Mouse (Mus musculus): Measurements from ENCODE around the gene Vat1.
"Not testable (repeated sequence)": the region's sequence is repeated elsewhere in the genome, so short reads cannot be mapped to it uniquely, and the experiment has no call there.

Gene Vat1

GRCm38 (mm10) chr11:101442127-101442693 lies 23.8 kb downstream of the Vat1 start, which contains the start of gene Rpl27:
Rpl27 (plus strand) TSS chr11:101442298.
- DNase-seq (ENCODE audit: low read depth) = peak; percentile 100

DNA sequence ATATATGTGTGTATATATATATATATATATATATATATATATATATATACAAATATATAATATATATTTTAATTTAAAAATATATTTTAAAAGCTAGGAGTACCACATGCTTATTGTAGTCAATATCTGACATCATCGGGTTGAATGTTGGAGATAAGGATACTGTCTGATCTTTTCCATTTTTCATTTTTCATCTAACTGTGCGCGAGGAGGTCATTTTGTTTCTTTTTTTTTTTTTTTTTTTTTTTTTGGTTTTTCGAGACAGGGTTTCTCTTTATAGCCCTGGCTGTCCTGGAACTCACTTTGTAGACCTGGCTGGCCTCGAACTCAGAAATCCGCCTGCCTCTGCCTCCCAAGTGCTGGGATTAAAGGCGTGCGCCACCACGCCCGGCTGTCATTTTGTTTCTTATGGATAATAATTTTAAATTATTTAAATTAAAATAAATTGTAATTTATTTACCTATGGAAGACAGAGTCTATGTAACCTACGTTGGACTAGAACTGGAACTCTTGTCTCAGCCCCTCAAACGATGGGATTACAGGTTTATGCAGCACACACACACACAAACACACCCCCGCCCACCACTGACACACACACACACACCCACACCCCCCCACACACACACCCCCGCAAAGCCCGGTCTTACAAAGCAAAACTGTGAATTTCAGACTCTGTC lies 24.4 kb downstream of the Vat1 start:
- not testable (repeated sequence) for DNase-seq (ENCODE audit: low read depth)

DNA sequence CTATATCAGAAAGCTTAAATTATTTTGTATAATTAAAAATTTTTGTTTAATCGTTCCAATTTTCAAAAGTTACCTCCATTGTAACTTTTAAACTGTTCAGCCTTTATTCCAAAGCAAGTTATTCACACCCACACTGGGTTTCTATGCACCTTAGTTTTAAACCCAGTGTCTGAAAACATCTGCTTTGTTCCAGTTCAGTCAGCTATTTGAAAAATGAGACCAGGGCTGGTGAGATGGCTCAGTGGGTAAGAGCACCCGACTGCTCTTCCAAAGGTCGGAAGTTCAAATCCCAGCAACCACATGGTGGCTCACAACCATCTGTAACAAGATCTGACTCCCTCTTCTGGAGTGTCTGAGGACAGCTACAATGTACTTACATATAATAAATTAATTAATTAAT lies 28.0 kb downstream of the Vat1 start:
- DNase-seq (ENCODE audit: low read depth) = not testable (repeated sequence)

DNA sequence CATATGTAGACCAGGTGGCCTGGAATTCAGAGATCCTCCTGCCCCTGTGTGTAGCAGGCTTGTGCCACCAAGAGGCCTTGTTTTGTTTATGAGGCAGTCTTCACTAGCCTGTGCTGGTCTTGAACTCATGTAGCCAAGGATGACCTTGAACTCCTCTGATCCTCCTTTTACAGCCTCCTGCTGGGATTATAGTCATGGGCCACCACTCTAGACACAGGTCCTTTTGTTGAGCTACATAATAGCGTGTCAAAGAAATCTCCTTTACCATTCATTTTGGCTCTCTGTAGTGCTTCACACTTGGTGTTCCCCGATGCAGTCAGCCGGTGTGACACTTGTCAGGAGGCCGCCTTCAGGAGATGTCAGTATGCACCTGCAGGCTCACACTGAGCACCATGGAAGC lies 29.1 kb downstream of the Vat1 start:
- DNase-seq (ENCODE audit: low read depth) = no peak

GRCm38 (mm10) chr11:101435831-101436230 lies 30.2 kb downstream of the Vat1 start:
- DNase-seq (ENCODE audit: low read depth) = no peak

- DNase-seq (ENCODE audit: low read depth) = no peak
These were observed 32.6 kb downstream of the Vat1 start for GRCm38 (mm10) chr11:101433396-101433795.

- no peak for DNase-seq (ENCODE audit: low read depth)
These were observed 34.7 kb downstream of the Vat1 start for GRCm38 (mm10) chr11:101431327-101431726.

DNA sequence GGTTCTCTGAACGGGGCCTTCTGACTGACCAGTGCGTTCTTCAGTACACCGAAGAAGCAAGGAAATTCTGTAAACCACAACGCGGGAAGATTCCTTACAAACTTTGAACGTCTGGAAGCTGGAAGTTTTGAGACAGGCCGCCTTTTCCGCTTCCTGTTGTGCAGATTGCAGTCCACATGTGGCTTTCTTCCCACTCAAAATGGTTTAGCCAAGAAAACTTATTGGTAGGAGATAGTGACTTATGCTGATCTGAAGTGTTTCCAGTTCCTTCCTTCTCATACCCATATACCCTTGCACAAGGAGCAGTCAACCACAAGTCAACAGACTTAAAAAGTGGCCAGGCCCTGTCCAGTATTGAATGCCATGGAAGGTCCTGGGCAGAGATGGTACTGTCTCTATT lies 39.9 kb downstream of the Vat1 start:
- DNase-seq (ENCODE audit: low read depth) = no peak

GRCm38 (mm10) chr11:101424925-101425813 lies 40.9 kb downstream of the Vat1 start, which contains the start of the genes Rundc1 and Ptges3l:
Rundc1 (plus strand) TSS chr11:101425085.
Ptges3l (minus strand) TSS chr11:101425333.
- DNase-seq (ENCODE audit: low read depth) = peak; percentile 99

DNA sequence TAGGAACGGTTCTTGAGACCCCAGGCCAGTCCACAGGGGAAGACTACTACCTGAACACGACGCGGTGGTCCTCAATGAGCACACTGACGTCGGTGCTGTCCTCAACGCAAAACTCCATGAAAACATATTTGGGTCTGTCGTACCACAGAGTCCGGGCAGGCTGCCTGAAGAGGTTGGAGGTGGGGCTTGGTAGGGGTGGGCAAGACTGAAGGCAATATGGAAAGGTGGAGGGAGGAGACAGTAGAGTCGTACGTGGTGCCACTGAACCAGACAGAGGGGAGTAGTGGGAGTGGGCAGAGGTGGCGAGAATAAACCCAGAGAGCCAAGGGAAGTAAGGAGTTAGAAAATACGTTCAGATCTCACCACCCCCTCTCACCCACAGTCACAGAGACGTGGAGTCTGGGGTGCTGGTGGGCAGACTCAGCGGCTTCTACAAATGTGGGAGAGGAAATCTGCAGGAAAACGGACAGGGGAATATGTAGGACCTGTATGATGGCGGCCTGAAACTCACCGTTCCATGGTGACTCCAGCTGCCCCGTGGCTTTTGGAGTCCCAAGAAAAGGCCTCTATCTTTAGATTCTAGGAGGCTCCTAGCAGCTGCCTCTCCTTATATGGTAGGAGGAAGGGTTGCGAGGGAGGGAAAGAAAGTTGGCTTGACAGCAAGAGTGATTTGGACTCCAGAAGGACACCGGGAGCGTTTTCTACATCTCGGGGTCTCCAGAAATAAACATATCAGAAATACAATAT lies 41.8 kb downstream of the Vat1 start, which contains the start of gene Gm27029:
Gm27029 (minus strand) TSS at position 692 of the 747 bp plus-strand sequence.
- DNase-seq (ENCODE audit: low read depth) = no peak

- no peak for DNase-seq (ENCODE audit: low read depth)
These were observed 45.9 kb downstream of the Vat1 start for GRCm38 (mm10) chr11:101420148-101420547.

DNA sequence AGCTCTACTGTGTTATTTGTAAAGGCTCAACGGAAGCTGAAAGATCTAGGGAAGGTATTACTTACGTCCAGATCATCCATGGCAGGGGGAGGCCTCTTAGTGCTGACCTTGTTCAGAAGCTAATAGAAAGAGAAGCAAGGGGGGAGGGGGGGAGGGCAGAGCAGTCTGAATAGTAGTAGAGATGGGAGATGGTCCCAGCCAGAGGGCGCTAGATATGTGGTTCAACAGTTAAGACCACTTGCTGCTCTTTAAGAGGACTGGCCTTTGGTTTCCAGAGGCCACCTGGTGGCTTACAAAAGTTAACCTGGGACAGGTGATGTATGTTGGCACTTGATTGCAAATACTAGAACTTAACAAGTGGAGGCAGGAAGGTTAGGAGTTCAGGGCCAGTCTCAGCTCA lies 46.4 kb downstream of the Vat1 start:
- no peak for DNase-seq (ENCODE audit: low read depth)

GRCm38 (mm10) chr11:101418991-101419390 lies 47.0 kb downstream of the Vat1 start:
- DNase-seq (ENCODE audit: low read depth) = no peak

DNA sequence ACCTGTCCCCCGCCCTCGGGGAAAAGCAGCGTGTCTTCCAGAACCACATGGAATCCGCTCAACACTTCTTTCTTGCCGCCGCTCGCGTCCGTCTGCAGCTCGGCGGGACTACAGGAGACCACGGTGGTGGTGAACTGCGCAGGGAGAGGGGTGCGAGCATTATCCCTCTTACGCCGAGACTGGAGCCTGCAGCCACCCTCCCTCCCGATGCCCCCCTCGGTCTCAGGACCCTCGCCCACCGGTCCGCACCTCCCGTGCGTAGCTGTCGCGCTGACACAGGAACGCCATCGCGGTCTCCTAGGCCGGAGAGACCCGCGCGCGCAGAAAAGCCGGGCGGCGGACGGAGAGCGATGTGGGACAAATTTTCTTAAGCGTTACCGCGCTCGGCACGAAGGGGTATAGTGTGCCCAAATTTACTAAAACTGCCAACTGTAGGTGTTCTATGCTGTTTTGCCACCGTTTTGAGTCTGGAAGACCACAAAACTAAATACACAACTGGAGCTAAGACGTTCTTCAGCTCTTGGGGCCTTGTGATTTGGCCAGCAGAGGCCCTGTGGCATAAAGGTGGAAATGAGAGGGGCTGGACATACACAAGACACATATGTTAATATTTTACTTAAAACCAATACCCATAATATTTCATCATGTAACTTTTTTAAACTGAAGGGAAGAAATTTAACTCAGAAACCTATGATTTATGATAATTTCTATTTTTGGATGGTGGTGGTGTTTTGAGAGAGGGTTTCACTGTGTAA lies 48.8 kb downstream of the Vat1 start, which contains the start of gene Aarsd1:
Aarsd1 (minus strand) TSS at position 515 of the 755 bp plus-strand sequence.
- peak; percentile 91 for DNase-seq (ENCODE audit: low read depth)

DNA sequence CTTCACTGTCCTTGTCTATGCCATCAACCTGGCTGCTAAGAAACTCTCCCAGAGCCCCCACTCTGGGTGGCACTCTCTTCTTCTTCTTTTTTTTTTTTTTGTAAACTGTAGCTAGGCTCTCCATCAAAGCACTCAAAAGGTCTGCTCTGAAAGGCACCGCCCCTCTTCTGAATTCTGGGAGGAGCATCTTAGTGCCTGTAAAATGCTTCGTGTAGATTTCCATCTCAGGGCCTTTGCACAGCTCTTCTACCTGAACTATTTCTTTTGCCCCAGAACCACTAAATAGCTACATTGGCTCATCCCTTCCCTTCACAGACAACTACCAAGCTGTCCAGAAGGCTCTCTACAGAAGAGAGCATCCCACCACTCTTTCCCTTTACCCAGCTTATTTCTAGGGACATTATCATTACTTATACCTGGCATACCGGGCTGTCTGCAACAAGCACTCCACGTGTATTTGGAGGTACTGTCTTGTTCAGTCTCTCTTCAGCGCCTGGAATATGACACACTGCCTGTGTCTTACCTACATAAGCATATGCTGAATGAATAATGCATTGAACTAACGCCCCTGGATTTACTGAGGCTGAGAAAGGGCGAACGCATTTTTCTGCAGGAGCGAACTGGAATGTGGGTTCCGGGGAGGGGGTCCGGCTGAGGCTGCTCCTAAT lies 49.5 kb downstream of the Vat1 start:
- DNase-seq (ENCODE audit: low read depth) = peak; percentile 65

GRCm38 (mm10) chr11:101415306-101415705 lies 50.7 kb downstream of the Vat1 start:
- no peak for DNase-seq (ENCODE audit: low read depth)

All from induced T-regulatory cell, adult 2 months (primary cell).